Mouse (Mus musculus) lung, adult 2 months (tissue): ENCODE results near the gene B230217C12Rik.

ENCODE experiments used
- CTCF ChIP-seq: fragments of 200-500 bp; IDR thresholded peaks from 2 replicates; pipeline ENCODE4 v1.5.1; 2011; ENCODE audit warnings: mild to moderate bottlenecking, low read length, control low read depth; ENCODE audit not compliant: insufficient read depth
- POLR2A ChIP-seq: fragments of 200-500 bp; IDR thresholded peaks from 2 replicates; pipeline ENCODE4 v1.6.1; 2011; ENCODE audit warnings: low read depth, mild to moderate bottlenecking, control low read depth, low read length, borderline replicate concordance; ENCODE audit errors: extremely low read depth

DNA sequence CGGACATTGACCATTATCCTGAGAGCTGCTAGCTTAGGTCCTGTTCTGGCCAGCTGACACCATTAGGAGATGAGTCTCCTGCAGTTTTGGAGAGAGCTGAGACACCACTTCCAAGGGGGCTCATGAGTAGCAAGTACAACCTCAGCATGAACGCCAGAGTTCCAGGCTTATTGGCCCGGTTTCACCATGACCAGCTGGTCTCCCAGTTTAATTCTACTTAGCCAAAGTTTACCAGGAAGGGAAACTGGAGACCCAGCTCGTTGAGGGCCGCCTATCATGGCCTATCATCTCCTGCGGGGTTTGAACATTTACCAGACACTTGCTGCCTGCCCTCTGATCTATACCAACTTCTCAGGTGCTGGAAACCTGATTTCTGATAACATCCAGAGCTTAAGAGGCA is 33.0 kb upstream of the B230217C12Rik start:
- TF ChIP-seq CTCF, result no peak
- TF ChIP-seq POLR2A, result no peak
